Mouse (Mus musculus): ENCODE measurements around the gene Fgfr2. TPM values are rescaled to one million over a fixed set of nuclear protein-coding genes. Genes with fewer than 3 reads are reported as not detected.

Gene Fgfr2
- total and polyA plus RNA-seq, 3 experiments: 47.1 to 245 (median 178) TPM

DNA sequence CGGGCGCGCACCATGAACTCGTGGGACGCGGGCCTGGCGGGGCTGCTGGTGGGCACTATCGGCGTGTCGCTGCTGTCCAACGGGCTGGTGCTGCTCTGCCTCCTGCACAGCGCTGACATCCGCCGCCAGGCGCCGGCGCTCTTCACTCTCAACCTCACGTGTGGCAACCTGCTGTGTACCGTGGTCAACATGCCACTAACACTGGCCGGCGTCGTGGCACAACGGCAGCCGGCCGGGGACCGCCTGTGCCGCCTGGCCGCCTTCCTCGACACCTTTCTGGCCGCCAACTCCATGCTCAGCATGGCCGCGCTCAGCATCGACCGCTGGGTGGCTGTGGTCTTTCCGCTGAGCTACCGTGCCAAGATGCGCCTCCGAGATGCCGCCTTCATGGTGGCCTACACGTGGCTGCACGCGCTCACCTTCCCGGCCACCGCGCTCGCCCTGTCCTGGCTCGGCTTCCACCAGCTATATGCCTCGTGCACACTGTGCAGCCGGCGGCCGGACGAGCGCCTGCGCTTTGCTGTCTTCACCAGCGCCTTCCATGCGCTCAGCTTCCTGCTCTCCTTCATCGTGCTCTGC lies 1156.1 kb downstream of the Fgfr2 start:
- DNase-seq: no peak

DNA sequence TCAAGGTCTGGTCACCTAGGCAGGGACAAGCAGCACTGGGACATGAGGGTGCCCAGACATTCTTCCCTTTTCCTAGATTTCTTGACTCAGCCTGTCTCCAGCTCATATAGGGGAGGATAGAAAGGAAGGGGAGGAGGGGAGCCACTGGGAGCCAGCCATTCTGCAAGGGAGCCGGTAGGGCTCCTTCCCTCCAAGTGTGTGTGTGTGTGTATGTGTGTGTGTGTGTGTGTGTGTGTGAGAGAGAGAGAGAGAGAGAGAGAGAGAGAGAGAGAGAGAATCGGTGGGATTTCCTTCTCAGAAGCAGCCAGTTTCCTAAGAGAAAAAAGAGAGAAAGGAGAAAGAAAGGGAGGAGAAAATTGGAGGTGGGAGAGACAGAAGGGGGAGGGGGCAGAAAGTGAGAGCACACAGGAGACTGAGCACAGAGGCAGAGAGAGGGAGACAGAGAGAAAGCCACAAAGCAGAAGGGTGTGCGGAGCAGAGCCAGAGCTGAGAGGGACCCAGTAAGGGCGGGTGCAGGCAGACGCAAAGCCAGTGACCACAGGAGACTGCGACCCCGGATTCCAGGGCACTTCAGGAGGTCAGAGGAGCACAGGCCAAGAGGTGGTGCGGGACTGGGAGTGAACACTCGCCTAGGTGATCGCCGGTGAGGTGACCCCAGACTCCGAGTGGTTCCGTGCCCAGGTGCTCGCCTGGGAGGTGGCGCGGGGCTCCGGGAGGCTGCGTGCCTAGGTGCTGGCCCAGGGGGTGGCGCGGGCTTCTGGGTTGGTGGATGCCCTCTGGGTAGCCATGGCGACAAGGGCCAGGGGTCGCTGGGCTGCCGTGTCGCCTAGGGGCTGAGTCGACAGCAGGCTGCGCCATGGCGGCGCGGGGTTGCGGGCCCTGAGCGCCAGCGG lies 1156.9 kb downstream of the Fgfr2 start, which contains the start of gene Gpr26:
Gene Gpr26 (plus strand): TSS at position 438 of the 893 bp plus-strand sequence.
- DNase-seq: no peak

DNA sequence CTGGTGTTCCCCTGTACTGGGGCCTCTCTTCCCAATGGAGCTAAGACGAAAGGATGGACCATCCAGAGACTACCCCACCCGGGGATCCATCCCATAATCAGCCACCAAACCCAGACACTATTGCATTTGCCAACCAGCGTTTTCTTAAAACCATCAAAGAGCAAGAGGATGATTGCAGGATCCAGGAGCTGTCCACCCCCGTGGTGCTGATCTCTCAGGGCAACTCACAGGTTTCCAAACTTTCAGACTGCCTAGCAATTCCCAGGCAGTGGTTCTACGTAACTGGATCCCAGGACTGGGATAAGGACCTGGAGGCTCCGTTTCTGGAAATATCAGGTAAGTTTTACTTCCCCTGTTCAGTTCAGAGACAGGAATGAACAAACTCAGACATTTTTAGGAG lies 1162.6 kb downstream of the Fgfr2 start:
- peak; percentile 17 for DNase-seq

DNA sequence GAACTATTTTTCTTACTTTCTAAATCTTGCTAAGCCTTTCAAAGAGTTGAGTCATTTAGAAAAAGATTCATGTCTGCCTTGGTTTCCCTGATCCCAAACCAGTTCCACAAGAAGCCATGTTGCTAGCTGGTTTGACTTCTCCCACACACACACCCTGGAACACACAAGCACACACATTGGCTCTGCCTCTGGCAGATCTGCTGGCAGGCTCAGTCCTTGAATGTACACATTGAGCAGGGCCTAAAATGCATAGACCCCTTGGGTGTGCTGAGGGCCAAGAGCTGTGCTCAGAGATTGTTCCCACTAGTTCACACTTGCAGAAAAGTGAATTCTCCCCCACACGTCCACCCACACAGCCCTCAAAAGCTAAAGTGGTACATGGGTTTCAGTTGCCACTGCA lies 1164.4 kb downstream of the Fgfr2 start:
- DNase-seq: no peak

DNA sequence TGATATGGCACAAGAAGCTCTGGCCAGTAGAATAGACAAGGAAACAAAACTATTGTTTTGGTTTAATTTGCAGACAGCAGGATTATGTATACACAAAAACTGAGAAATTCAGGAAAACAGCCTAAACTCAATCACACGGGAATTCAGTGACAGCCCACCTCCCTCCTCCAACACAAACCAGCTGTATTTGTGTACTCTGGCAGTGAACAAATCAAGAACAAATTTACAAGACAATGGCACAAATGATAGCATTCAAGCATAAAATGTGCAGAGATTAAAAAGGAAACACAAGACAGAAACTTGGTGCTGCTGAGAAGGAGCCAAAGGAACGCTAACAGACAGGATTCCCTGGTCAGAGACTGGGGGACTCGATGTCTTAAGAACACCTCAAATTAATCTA lies 1169.7 kb downstream of the Fgfr2 start:
- DNase-seq: no peak

DNA sequence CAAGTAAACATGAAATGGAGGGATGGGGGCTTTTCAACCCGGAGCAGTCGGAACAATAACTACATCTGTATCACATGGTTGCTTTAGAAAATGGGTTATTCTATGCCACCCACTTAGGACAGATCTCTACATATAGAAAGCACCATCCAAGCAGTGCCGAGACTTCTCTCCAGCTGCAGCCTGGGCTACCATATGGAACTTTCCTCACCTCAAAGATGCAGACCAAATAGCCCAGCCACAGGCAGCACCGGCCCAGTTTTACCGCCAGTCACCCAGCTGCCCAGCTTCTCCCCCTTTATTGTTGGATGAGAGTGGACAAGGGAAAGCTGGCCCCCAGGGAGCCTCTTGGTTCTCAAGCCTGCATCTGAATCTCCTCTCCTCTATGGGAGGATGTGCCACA lies 1172.0 kb downstream of the Fgfr2 start:
- DNase-seq: no peak

DNA sequence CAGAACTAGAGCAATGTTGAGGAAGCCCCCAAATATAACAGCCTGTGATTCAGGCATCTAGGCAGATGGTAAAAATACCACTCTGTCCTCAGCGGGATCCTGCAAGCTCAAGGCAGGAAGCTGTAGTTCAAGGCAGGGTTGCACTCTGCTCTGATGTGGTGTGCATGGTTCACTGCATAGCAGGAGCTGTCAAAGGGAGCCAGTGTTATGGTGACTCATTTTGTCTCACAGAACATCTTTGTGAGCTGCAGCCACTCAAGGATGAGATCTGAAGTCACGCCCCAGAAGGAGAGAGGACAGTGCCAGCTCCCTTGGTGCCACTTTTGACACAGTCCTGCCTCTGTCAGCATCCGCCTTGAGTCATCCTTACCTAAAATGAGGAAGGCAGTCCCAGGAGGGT lies 1185.5 kb downstream of the Fgfr2 start:
- no peak for DNase-seq

DNA sequence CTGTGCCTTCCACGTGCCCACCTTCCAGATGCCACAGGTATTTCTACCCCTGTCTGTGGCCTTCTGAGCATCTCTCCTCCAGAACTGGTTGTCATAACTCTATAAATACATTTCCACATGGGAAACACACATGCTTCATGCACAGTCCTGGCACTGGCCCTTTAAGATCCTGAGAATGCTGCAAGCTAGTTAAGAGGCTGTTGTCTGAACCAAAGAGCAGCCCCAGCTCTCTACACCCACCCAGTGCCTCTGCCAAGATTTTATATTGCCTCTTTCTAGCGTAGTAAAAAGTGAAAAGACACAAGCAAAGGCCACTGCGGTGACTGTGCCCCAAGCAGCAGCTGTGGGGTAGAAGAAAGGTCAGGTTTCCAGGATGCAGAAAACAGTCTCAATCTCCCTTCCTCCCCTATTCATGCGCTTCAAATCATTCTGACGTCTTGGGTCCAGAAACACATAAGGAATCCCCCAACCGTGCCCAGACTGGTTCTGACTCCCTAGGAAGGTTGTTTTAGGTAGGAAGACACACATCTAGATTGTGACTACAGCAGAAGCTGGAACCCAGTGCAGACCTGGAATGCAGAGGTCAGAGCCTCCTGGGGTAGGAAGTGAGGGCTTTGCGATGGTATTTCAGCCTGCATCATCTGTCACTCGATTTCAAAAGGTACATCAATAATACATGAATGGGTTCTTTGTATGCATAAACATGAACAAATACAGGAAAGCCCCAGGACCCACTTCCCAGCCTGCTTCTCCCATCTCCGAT lies 1195.7 kb downstream of the Fgfr2 start:
- DNase-seq: no peak

DNA sequence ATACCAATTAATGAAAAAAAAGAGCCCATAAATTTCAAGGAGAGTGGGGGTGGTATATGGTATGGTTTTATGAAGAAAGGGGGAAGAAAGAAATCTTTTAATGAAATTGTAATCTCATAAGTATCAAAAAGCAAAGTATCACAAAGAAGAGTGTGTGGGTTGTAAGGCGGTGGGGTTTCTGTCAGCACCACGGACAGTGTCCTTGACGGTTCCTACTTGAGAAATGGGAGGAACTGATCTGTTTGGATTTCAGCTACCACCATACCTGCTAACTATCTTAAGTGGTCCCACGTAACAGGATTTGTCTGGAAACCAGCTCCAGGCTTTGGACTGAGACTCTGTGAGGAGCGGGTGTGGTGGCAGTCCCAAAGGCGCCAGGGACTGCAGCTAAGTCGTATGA lies 1205.8 kb downstream of the Fgfr2 start:
- DNase-seq: no peak

DNA sequence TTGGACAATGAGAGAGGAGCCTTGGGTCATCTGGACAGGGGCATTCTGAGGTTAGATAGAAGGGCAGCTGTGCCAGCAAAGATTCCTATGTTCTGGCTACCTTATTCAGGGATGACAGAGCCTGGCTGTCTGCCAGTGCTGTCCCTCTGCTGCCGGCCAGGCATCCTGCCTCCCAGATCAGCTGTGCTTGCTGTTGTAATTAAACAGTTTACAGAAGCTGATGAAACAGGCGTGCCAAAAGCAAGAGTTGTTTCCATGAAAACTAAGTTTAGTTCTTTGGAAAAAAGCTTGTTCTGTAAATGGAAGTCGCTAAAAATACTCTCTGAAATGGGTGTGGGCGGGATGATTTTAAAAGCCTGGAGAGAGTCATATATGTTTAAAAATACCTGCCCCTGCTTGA lies 1213.5 kb downstream of the Fgfr2 start:
- peak; percentile 12 for DNase-seq

DNA sequence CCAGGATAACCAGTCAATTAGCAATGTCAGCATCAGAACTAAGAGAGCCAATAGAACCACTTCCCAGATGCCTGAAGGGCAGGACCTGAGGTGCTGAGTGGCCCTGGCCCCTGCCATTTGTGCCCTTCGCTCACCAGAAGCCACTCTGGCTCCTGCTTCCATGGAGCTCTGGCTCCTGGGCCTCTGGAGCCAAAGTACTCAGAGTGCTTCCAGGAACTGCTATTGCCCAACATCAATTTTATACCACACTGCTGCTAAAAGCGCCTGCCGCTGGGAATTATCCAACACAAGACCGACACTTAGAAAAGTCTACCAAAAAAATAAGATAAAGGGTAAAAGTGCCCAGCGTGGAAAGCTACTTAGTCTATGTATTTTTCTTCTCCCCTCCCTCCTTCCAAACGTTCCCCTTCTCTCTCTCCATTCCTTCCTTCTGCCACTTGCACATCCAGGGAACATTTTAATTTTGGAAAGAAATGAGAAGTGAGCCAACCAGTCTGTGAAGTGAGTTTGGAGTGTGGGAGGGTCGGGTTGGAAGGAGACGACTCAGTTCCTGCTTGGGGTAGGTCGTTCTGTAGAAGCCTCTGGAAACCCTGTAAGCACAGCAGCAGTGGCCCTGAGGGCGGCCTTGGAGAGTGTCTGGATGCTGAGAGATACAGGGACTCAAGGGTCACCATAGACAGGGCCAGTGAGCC lies 1216.5 kb downstream of the Fgfr2 start:
- DNase-seq: peak; percentile 11

DNA sequence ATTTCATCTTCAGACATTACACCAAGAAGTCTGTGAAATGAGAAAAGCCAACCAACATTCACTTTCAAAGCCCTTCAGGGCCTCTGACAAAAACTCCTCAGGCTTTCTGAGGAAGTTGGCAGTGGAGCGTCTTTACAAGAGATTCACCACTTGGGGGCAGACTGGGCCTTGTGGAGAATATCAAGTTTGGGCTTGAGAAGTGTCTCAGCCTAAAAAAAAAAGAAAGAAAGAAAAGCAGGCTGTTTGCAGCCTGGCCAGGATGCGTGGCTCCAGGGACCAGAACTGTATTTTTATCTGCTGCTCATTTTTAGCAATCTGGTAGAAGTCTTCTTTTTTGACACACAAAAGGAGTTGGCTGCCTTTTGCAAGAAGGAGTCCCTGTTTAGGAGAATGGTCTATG lies 1223.8 kb downstream of the Fgfr2 start:
- peak; percentile 62 for DNase-seq

DNA sequence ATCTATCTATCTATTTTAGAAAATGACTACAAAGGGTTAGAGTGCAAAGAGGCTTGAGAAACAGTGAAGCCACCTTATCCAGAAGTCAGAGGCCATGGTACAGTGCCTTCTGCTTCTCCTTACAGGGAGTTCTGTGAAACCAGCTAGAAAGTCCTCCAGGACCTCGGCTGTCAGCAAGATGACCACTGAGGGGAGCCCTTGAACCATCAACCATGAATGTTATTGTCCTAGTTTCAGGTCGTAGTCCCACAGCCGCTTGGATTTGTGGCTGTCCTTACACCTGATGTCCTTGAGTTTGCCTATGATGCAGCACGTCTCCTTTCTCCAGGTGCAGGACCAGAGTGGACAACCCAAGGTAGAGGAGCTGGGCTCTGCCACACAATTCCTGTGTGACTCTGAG lies 1225.9 kb downstream of the Fgfr2 start:
- DNase-seq: peak; percentile 9

DNA sequence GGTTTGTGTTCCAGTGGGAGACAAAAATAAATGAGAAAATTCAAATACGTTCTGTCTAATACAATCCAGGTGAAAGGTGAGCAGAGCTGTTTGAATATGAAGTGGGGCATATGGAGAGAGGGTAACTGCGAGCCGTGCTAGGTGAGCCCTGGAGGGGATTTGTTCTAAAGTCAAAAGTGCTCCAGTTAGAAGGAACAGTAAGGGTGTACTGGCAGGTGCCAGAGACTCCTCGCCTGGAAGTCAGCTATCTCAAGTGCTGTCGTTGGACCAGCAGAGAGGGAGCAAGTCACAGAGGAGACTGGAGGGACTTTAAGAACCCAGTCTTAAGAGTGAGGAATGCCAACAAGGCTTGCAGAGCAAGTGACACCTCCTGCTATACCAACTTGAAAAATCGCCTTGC lies 1240.3 kb downstream of the Fgfr2 start:
- DNase-seq: no peak

DNA sequence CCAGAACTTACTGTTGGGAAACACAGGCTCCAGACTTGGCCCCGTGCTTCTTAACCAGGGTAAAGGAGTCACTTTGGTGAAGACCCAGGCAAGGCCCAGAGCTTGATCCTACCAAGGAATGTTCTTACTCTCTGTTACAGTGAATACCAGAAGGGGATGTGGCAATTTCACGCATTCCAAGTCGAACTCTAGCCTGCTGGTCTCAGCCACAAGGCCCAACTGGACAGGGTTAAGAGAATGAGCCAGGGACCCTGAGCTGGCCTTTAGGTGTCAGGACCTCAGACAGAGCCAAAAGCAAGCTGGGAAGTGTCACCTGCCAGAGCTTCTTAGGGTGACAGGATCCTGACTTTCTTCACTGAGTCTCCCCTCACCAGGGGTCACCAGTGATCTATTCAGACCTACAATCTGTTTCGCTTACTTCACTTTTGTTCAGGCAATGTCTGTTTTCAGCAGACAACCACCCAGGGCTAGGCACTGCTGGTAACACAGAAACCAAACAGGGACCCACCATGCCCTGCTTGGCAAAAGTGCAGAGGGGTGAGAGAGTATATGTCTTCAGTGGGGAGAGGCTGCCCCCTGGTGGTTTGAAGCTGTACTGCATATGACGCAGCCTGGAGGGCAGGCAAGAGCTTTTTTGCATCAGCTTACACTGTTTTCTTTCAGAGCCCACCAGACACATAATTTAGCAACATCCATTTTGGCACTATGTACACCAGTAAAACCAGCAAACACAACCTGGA lies 1241.1 kb downstream of the Fgfr2 start:
- peak; percentile 73 for DNase-seq

DNA sequence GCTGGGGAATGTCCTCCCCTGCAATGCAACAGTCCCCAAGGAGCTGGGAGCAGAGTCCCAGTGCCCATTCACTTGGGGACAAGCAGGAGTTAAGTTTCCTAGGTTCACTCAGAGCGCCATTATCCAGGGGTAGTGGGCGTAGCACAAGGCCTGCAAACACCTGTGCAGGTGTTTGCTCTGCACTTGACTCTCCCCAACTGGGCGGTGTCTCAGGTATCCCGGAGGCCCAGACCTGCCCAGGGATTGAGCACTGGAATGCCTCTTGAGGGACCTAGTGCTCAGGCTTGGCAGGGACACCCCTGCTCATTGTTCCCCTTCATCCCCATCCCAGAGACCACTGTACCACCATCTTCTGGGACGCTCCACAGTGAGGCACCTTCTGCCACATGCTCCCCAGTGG lies 1243.0 kb downstream of the Fgfr2 start:
- DNase-seq: no peak

DNA sequence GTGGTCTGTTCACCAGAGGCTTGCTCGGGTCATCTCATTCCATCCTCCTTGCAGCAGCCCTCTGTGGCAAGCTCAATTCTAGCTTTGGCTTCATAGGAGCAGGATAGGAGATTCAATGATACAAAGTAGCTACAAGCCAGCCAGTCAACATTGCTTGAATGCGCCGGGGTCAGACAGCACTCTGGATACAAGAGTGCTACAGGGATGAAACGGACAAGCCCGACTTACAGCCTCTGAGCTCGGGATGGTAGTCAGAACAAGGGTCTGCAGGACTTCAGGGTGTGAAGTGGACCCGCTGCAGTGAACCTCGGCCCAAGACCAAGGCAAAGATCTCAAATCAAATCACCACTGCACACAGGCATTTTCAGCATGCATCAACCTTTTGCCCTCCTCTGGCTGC lies 1244.3 kb downstream of the Fgfr2 start:
- no peak for DNase-seq

DNA sequence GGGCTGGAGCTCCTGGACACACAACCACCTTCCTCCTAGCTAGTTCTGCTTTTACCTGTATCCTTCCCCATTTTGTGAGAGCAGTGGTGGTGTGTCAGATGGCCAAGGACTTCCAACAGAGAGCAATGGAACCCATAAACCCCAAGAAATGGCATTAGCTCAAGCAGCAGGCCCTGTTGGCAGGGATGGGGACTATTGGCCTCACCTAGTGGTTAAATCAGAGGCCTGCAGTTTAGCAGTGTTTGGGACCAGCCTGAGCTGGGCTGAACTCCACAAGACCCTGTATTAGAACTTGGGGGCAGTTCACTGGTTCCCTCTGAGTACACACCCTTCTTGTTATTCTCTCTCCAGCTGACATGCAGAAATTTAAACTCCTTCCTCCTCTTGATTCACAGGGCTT lies 1262.0 kb downstream of the Fgfr2 start:
- DNase-seq: no peak

DNA sequence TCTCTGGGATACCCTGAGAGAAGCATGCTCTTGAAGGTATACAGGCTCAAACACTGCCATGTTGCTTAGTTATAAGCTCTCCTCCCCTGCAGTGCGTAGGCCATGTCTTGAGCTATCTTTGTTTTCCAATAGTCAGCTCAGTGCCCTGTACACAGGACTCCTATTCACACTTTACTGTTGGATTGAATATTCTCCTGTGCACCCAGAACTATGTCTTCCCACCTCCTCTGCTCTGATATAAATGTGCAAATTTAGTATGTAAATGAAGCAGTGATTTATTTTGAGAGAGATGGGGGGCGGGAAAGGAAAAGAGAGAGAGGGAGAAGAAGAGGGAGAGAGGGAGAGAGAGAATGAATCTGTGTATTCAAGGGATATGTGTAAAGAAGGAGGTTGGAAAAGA lies 1267.5 kb downstream of the Fgfr2 start:
- no peak for DNase-seq

DNA sequence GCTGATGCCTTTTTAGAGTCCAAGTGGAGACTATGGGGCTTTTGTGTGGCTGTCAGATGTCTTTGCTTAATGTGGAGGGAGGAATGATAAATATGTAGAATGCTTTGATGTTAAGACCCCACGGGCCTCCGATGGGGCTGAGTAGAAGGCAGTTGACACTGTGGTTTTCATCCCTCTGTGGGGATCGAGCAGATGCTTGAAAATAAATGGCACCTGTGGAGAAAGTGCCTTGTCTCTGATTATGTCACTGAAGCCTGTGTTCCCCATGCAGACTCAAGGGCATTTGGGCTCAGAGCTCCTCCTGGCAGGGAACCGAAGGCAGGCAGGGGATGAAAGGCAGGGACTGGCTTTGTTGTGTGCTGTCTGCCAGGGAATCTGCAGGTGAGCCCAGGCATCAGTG lies 1272.6 kb downstream of the Fgfr2 start:
- no peak for DNase-seq

DNA sequence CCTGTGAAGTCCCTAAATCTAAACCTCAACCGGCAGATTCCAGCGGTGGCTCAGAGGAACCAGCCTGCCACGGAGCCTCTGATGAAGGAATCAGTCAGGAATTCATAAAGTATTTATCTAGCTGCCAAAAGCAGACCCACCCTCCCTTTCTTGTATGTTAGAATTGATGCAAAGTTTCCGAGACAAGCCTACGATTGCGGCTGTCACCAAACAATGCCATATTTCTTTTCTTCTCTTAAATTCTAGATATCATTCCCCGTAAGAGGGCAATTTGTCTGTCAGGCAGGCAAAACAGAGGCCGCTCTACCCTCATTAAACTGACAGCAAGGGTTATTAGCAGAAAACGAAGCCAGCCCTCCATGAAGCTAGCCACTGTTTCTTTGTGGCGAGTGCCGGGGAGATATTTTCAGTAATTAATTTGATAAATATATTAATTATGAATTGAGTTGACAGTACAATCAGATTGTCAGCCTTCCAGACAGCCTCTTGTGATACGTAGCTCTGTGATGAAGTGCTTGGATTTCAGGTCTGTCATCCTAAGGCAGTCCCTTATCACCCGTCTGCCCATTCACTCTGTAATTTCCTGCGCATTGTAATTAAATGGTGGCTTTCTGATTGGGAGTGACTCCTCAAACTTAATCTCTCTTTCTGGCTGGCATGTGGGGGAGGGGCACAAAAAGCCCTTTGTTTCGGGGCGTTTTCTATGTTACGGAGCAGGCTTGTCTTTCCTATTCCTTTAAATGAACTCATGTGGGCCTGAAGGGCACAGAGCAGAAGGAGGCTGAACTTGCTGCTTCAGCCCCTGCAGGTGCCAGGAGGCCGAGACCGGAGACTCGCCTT lies 1276.9 kb downstream of the Fgfr2 start:
- no peak for DNase-seq

Data from adrenal gland, adult 2 months (tissue).